Mouse (Mus musculus) kidney, postnatal 4 days (tissue): ENCODE results near the gene Hivep2.

Experiments
- DNase-seq, 2 experiments: peaks; one replicate each; pipeline ENCODE4 v3.0.0; 2021; ENCODE audit warnings: mixed read lengths in 2 of 2

Hivep2 gene

DNA sequence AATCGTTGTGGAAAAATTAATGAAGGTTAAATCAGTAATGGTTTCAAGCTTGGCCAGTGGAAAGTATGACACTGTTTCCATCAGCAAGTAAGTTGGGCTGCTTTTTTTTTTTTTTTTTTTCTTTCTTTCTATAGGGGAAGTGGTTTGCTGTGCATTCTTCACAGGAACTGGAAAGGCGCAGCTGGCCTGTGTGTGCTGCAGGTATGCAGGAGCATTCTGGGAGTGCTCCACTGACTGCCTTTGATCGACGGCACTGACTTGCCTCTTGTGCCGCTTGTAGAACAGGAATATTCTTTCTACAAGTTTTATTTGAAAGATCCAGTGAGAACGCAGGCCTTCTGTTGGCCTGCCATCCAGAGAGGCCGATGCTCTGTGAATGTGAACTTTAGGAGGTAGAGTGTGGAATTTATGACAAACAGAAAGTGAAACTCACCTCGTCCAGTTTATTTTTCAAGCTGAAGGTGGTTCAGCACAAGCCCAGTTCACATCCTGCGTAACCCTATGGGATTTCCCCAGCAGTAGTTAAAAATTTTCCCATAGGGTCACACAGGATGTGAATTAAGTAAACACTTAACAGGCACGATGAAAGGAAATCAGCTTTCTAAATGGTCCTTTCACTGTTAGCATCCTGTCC, 120.1 kb downstream of the Hivep2 start:
- DNase-seq, result peak in 1 of 2 experiments; percentile 33

DNA sequence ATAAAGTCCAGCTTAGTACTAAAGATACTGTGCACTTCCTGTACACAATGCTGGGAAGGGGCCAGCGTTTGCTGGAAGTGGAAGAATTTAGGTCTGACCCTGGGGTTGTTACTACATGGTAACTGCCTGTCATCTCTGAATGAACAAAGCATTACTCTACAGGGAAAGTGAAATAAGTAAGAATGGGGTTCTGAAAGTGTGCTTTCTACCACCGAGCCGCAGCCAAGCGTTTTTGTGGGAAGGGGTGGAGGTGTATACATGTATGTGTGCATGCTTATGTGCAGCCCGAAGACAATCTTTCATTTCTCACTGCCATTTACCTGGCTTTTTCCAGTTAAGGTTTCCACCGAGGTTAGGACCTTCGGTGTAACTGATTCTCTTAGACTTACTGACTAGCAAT, 121.4 kb downstream of the Hivep2 start:
- peak in 1 of 2 experiments; percentile 21 for DNase-seq

DNA sequence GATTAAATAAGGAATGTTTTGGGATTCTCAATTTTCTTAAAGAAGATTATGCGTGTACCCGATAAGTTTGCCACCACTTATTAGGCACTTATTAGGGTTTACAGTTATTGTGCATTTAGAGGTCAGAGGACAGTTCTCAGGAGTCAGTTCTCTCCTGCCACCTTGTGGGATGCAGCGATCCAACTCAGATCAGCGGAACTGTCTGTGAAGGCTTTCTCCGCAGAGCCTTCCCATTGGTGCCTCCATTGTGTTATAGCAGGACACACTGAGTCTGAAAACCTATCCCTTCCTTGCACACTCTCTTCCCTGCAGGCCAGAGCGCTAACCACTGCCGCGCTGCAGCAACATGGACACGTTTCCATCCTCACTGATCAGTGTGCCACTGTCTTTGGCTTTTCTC, 123.6 kb downstream of the Hivep2 start:
- DNase-seq, result peak; percentile 55 to 57

DNA sequence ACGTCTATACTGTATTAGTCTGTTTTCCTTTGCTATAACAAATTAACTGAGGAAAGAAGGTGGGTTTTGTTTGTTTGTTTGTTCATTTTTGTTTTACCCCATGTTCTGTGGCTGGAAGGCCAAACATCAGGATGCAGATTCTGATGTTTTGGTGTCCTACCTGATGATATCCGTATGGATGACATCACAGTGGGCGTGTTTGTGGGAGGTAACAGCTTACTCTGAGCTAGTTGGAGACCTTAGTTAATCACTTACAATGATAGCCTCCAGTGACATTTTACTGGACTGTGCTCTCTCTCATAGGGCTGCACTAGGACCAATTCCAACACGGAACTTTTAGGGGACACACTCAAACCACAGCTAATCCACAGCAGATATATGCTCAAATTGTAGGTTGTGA, 128.2 kb downstream of the Hivep2 start:
- DNase-seq, result no peak

DNA sequence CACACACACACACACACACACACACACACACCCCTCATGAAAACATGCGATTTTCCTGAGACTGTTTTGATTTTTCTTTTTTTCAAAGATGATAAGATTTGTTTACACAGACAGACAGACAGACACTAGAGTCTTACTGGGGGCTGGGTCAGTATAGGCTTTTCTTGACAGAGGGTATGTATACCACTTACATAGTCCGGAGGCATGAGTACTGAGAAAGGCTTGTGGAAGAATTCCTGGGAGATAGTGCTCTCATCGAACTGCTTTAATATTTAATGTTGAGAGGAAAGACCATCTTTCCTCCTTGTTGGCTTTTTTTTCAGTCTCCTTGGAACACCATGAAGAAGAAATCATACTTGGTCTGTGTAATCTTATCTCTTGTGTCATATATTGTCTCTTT, 130.2 kb downstream of the Hivep2 start:
- no peak for DNase-seq

DNA sequence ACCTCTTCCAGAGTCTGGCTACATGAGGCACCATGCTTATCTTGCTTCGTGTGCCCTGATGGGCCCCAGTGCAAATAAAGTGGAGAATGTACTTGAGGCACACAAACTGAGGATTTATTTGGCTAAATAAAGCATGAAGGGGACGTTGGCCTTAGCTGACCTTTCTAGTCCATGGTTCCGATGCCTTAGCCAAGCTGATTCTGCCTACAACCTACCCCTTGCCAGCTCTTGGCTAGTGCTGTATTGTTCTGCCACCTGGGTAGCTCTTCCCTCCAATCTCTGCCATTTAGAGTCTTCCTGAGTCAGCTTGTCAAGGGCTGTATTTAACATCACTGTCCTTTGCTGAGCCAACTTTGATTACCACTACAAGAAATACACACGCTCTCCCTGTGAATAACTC, 133.3 kb downstream of the Hivep2 start:
- no peak for DNase-seq

DNA sequence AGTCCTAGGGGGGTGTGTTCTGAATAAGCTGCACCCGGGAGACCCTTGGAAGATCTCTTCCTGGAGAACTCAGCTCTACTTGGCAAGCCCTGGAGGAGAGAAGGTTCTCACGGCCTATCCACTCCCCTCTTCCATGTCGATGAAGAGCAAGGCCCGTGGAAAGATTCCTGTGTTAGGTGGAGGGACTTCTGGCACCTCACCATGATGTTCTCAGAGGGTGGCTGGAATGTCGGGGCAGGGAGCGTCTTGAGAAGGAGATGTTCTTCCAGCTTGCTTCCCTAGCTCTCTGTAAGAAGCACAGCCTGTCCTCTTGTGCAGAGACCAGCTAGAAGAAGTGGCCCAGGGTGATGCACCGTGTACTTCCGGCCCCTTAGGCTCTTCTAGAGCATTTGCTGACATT, 134.2 kb downstream of the Hivep2 start:
- no peak for DNase-seq

DNA sequence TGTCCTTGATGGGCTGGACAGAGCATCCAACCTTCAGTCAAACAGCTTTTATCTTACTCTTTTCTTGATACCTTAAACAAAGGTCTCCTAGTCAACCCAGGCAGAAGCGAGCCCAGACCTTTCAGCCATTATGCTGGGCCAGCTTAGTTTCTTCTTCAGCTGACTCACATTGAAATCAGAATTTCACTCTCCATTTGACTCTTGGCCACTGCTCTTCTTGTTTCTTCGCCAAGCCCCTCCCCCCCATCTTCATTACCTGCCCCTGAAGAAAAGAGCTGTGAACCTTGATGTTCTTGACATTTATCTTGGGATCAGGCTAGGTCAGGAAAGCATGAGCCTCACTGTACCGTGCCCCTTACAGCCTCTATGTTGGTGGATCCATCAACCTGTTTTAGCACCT, 135.0 kb downstream of the Hivep2 start:
- no peak for DNase-seq

DNA sequence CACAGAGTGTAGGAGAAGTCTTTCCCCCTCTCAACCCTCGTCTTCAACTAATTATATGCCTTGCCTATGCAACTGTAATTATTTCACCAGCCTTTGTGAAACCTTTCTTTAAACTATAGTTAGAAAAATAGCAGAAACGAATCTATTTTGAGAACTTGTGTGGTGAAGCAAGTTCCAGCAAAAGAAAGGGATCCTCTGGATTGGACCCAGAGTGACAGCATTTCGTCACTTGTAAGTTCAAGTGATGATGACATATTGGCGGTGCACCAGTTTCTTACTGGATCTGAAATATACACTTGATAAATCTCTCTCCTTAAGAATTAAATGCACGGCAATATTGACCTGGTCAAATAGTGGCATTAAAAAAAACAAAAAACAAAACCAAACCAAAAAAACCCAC, 136.1 kb downstream of the Hivep2 start:
- no peak for DNase-seq

DNA sequence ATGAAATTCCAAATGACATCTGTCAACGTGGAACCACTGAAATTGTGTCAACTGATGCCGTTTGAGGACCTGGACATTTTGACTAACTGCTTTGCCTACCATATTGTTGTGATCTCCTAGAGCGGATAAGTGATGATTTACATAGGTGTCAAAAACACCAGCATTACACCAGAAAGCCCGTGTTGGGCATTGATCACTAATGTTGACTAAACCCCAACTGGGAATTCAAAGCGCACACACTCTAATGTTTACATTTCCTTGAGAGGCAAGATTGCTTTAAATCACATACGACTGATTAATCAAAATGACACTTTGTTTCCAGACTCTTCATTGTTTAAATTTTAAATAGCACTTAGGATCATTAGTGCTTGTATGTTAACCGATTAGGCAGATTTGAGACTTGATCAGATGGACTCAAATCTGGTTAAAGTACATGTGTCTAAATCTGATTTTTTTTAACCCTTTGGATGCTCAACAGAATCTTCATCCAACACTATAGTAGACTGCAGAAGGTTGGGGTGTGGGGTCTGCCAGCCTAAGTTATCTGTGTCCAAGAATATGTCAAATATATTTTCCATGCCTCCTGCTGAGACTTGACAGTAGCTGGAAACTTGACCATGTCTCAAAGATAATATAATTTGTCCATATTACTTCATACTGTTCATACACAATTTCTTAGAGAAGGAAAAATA, 142.3 kb downstream of the Hivep2 start:
- no peak for DNase-seq

DNA sequence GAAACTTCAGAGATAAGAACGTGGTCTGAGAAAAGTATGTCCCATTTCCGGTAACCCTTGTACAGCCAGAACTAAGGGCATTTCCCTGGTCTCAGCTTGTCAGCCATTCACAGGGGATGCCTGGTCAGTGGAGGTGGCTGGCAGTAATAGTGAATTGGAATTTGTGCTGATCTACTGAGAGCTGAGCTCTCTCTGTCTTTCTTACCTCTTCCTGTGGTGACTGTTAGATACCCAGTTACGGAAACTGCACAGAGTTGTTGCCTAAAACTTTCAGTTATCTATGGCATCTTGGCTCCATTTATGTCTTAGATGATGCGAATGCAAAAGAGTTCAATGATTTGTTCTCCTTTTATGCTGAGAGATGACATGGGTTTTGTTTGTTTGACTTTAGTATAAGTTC, 150.0 kb downstream of the Hivep2 start:
- no peak for DNase-seq

DNA sequence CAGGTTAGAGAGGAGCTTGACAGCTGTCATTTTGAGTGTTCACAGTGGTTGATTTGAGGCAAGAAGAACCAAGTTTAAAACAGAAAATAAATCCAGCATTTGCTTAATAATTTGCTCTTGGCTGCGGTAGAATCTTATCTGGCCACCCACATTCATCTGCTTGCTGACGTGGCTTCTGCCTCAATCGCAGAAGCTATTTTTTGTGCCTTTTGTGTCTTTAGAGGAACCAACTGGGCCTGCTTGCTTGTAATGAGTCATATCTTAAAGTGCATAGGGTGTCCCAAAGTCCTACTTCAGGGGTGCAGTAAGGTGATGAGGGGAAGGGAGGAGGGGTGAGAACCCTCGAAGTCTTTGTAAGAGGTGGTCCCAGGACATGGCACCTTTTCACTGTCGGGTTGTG, 151.1 kb downstream of the Hivep2 start:
- no peak for DNase-seq

DNA sequence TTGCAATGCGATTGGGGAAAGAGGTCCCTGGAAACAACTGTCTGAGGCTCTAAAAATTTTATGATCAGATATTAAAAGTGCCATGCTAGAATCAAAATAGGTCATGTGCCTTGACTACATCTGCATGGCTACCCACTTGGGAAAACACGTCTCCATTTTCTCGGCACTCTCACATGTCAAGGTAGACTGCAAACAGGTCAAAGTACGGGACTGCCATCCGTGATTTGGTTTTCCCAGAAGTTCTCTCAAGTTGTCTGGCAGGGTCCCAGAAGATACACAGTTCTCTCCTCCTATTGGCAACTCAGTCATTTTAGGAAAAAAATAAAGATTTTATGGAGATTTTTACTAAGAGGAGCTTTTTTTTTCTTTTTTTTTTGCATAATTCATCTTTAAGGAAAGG, 153.3 kb downstream of the Hivep2 start:
- no peak for DNase-seq

DNA sequence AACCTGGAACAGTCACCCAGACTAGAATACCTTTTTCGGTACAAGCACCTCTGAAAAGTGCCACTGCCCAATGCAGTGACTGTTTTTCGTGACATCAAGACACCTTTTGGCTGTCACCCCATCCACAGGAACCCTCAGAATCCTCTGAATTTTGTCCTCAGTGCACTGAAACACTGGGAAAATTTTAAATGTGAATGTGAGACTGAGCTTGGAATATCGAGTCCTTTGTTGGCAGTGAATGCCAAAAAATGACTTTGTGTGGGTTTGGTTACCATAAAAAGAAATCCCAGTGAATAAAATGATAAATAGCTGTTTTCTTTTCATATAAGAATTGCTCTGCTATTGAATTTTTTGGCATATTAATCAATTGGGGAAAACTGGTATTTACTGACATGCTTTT, 154.6 kb downstream of the Hivep2 start:
- DNase-seq, result no peak

DNA sequence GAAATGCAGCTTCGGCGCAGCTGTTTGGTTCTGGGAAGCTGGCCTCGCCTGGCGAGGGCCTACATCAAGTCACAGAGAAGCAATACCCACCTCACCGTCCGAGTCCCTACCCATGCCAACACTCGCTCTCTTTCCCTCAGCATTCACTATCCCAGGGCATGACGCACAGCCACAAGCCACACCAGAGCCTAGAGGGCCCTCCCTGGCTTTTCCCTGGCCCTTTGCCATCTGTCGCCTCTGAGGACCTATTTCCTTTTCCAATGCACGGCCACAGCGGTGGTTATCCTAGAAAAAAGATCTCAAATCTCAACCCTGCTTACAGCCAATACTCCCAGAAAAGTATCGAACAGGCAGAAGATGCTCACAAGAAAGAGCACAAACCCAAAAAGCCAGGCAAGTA, 162.0 kb downstream of the Hivep2 start:
- no peak for DNase-seq

DNA sequence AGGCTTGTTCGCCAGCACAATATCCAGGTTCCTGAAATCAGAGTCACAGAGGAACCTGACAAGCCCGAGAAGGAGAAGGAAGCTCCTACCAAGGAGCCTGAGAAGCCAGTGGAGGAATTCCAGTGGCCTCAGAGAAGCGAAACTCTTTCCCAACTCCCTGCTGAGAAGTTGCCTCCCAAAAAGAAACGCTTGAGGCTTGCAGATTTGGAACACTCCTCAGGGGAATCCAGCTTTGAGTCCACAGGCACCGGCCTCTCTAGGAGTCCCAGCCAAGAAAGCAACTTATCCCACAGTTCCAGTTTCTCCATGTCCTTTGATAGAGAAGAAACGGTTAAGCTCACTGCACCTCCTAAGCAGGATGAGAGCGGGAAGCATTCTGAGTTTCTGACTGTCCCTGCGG, 164.4 kb downstream of the Hivep2 start:
- no peak for DNase-seq

DNA sequence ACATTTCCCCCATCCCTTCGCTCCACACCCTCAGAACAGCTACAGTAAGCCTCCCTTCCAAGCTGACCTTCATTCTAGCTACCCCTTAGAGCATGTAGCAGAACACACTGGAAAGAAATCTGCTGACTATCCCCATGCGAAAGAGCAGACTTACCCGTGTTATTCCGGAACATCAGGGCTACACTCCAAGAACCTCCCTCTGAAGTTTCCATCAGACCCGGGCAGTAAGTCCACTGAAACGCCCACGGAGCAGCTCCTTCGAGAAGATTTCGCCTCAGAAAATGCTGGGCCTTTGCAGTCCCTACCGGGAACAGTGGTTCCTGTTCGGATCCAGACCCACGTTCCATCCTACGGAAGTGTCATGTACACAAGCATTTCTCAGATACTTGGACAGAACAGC, 165.4 kb downstream of the Hivep2 start:
- DNase-seq, result no peak

DNA sequence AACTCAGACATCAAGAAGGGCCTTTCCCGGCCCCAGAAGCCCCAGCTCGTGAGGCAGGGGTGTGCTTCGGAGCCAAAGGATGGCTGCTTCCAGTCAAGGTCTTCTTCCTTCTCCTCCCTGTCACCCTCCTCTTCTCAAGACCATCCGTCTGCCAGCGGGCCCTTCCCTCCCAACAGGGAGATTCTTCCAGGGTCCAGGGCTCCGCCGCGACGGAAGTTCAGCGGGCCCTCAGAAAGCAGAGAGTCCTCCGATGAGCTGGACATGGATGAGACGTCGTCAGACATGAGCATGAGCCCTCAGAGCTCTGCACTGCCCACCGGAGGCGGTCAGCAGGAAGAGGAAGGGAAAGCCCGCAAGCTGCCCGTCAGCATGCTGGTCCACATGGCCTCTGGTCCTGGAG, 166.2 kb downstream of the Hivep2 start:
- peak in 1 of 2 experiments; percentile 12 for DNase-seq

DNA sequence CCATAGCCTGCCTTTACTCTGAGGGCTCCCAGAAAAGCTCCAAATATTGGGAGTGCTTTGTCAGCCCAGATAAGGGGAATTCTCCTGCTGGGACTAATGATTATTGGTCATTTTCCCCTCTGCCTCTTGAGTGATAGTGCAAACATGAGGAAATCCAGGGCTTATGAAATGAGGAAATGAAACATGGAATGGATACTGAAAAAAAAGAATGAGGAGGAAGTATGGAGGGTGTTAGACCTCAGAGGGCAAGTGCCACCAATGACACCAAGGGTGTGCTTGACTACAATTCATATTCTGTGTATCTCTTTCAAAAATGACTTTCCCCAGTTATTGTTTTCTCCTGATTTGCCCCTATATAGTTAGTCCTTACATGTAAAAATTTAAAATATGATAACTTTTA, 167.1 kb downstream of the Hivep2 start:
- no peak for DNase-seq

DNA sequence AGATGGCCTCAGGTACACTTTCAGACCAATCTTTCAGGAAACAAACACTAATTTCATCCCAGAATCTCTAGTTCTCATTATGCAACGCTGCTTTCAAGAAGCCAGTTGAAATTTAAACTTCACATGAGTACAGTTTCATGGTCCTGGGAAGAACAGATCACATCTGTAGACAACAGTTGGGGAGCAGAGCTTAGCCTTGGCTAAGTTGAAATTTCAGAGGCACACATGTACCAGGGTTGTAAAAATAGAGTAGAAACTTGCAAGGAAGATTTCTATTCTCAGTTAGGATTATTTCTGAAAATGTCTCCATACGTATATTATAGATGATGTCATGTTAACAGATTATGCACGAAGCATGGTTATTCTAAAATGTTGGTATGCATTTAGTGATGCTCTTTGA, 172.8 kb downstream of the Hivep2 start:
- no peak for DNase-seq

DNA sequence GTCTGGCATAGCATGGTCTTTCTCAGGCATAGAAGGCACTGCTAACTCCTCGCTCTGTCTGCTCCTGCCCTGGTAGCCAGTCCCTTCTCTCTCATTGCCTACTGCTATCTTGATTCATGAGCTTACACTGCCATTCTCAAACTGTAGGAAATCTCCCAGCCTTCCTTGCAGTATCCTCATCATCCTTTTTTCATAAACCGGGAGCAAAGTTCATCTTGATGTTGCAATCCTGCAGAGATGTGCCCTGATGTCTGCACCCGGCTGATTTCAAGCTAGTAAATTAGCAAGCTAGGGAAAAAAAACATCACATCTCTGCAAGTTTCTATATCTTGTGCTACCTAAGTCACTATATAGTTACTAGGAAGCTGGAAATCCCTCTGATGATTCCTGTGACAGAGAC, 179.0 kb downstream of the Hivep2 start:
- no peak for DNase-seq

DNA sequence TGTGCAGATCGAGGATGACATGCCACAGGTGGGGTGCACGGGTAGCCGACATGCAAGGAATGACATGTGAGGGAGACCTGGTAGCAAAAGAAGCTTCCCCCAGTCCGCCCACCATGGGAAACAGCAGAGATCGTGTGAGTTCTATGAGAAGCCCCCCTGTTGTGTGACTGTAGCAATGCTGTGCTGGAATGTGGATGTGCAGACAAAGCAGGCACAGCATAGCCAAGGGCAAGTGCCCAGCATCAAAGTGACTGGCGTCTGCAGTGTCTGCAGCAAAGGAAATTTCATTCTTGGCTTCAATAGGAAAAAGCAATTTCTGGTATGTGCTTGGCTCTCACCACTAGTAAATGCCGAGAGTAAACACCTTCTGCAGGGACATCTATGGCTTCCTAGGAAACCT, 199.0 kb downstream of the Hivep2 start:
- DNase-seq, result no peak

DNA sequence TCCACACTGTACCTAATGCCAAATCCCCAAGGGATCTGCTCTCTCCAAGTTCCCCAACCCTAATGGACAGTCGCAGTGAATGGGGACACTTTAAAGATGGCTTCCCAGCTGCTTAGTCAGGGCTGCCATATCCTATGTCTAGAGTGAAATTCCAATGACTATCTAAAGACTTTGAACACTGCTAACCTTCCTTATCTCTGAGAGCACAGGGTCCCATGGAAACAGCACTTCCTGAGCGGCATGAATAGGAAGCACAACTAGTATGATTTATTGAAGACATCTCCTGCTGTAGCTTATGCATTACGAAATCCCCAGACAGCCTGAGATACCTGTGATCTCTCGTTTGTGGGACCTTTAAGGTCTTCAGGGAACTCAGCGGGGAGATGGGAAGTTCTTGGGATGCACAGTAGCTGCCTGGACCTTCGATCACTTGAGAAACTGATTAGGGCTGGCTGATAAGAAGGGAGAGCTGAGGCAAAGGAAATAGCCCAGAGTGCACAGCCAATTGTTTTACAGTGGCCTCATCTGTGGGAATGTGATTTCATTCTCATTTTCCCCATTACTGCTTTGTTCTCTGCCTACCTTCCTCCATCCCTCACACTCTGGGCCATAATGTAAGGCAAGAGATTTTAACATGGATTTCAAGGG, 202.4 kb downstream of the Hivep2 start:
- DNase-seq, result no peak

DNA sequence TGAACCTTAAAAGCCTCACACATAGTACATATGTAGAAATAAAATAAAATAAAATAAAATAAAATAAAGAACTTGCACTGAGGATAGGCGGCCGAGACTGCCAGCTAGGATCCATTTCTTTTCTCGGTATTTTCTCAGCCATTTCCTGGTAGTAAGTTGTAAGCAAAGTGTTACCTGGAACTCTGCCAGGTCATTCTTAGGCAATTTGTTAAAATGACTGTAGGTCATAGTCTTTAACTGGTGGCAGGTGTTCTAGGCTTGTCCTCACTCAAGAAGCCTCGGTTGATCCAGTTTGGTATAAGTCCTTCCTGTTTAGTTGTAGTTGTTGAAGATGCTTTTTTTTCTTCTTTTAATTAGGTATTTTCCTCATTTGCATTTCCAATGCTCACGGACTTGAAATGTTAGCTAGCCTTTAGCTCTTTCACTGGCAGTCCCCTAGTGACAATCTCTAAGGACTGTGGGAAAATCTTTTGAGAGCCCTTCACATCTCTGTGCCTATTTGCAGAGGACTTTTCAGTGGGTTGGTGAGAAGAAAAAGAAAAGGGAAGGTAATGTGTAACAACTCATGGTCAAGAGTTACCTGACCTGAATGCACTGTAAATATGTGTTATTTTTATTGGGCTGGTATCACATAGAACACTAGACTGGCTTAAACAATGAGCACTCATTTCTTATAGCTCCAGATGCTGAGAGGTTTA, 203.1 kb downstream of the Hivep2 start:
- DNase-seq, result no peak
